Mouse (Mus musculus) NIH3T3 (cell line): ENCODE results near the gene Parp12.

Experiments
- DNase-seq: peaks from one replicate; pipeline ENCODE4 v3.0.0-alpha.2; 2012; ENCODE audit warnings: low read depth

The Parp12 gene

DNA sequence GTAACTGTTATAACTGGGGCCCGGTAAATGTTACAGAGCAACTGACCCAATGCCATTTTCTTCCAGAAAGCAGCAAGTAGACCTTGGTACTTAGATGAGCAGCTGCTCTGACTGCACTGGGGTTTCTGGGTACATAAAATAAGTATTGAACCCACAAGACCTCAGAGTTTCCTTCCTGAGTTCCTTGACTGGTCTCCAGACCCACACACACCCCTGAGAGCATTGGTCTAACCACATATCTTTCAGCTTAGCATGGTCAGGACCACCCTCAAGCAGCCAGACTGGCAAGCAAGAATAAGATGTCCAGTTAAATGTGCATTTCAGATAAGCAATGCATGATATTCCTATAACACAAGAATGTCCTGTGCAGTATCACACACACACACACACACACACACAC is 61.0 kb downstream of the Parp12 start:
- no peak for DNase-seq

DNA sequence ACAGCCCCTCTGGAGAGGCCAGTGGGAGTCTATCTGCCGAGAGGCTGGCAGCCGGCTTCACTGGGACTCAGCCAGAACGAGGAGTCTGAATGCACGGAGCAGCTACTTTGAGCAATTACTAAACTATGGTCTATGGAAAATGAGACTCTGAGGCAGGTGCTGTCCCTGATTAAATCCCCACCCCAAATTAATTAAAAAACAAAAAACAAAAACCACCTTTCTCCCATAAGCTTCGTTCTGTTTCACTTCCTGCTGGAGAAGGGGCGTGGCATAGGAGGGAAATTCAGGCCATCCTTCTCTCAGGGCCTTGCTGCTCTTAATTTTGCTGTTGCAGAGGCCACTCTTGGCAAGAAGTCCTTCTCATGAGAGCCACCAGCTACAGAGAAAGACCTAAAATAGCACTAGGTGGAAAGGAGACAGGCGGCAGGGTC is 62.3 kb downstream of the Parp12 start:
- no peak for DNase-seq

DNA sequence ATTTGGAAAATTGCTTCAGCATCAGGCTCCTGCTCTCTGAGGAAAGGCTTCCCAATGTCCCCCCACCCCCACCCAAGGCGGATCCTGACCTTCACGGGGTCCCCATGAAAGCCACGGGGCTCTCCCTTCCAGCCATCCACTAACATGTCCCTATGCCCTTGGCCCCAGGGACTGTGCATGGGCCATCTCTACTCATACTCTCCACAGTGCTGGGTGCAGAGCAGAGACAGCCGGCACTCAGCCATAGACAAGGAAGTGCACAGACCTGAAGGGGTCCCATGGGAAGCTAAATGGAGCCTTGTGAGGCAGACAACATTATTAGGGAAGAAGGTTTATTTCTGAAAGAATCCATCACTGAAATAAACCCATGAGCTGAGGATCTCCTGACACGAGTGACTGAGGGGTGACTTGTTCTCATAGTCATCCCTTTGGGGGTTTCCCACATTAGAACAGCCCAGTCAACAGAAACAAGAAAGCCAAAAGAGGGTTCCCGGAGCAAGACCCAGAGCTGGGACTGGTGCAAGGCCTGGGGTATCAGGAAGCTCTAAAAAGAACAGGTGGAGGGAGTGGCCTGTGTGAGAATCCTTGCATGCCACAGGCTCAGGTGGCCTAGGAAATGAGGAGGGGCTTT is 63.2 kb downstream of the Parp12 start:
- no peak for DNase-seq

DNA sequence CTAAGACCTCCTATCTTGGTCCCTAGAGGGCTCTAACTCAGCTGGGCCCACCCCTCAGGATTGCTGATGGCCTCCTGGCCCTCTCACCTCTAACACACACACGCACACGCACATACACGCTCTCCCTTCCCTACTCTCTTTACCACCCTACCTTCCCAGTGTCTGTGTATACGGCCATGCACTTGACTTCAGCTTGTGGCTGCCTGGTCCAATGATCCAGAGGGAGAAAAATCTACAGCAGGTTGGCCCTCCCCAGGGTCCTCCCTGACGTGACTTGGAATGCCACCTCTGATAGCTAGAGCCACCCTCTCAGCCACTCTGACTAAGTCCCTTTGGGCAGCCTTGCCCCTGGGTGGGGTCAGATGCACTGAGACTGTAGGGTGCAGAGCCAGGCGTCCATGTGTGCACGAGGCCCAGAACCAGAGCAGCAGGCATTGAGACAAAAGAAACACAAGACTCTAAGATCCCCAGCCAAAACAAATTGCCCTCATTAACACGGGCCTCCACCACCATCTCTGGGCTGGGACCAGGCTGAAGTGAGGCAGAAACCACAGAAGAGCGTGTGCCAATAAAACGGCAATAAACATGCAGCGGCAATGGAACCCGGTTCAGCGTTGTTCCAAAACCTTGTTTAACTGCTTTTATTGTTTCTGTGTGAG is 63.8 kb downstream of the Parp12 start:
- no peak for DNase-seq

DNA sequence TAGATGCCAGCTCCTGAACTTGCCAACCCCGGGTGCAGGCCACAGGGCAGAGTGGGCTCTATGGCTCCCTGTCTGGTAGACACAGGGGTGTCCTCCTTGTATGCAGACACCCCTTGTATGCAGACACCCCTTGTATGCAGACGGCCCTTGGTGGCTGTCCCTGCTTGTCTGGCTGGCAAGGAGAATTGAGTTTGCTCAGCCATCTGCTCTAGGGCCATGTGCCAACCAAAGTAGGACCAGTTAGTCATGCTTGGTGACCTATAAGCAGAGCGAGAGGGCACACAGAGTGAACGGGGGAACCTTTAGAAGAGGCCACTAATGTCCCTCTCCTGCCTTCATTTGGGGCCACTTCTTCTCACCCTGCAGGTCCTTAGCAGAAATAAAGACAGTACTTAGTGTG is 65.5 kb downstream of the Parp12 start:
- DNase-seq = no peak

DNA sequence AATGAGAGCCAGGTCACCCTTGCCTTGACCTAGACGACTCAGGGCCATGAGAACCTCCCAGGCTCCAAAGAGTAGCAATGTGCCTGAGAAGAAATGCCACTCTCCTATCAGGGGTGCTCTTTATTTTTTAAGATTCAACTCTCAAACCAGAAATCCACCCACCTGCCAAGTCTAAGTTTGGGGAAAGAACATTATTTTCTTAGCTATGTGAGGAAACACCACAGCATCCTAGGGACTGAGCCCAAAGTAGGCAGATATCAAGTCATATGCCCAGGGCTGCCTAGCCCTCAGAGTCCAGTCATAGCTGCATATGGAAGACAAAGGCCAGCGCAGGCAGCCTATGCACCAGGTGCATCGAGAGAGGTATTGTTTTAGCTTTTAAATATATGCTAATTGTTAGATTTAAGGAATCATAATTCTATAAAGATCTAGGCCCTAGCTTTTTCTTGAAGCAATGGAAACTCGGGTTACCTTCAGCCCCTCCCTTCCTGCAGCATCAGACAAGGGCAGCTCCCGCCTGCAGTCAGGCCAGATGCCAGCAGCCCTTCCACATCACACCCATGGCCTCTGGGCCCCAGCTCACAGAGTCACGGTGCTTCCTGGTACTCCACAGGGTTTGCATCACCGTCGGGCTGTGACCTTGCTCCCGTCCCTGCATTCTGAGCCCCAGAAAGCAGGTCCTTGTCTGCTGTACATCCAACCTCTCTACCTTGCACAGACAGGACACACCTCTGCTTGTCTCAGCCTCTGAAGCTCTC is 66.2 kb downstream of the Parp12 start:
- no peak for DNase-seq

DNA sequence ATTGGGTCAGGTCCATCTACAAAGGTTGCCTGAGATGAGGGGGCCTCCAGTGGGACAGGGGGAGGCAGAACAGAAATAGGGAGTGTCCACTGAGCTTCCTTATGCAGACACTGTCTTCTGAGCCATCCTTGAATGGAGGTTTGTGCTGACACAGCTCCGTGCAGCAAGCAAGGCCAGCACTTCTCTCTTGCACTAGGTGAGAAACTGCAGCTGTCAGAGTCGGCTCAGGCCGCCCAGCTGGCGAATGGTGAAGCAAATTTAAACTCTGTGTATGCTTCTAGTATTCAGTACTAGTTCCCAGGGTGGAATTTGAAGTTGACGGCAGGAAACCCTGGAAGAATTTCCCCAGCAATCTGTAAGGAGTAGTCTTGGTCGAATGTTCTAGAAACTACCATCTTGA is 67.3 kb downstream of the Parp12 start:
- no peak for DNase-seq

DNA sequence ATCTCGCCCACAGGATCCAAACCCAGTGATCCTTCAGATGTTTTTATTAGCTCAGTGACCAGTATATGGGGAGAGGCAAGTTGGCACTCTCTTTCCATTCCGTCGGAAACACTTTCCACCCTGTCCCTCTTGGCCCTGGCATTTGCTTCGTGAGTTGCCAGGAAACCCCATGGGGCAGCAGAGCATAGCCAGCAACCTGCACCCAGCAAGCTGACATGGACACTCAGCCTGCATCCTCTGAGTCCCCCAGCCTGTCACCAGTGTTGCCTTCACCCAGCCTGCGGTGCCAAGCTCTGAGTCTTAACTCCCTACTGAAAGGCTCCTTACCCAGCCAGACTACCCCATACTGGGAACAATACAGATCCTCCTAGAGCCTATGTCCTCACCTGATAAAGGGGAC is 69.0 kb downstream of the Parp12 start:
- no peak for DNase-seq

DNA sequence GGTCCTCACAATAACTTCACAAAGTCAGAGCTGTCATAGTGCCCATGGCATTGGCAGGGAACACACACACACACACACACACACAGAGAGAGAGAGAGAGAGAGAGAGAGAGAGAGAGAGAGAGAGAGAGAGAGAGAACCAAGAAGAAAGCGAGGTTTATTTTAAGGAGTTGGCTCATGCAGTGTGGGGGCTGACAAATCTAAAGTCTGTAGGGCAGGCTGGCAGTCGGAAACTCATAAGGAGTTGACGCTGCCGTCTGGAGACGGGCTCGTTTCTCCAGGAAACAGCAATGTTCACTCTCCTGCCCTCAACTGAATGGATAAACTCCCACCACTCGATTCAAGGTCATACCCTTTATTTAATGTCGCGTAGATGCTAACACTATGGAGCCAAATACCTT is 77.7 kb downstream of the Parp12 start:
- no peak for DNase-seq
